ENCODE assay signal across 8 mouse cellular contexts in the genomic region with DNA sequence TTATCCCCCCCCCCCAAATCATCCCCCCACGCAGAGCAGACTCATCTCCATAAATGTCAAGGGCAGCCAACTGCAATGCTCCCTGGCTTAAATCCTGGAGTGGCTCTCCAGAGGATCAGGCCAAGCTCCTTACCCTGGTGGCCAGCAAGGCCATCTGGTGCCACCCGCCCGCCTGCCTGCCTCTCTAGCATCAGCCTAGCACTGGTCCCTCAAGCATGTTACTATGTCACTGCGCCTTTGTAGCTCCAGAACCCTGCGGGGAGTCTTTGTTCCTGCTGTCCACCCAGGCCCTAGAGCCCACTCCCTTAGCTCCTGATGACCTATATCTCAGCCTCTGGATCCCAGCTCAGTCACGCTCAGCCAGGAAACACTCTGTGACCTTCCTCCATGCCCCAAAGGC. TPM values are rescaled to one million over a fixed set of nuclear protein-coding genes. Genes with fewer than 3 reads are reported as not detected.
DNase-seq lines count a peak whose midpoint lies in the region; ATAC-seq and TF ChIP-seq lines count a peak whose summit lies in the region.
"Had no signal": no experiment of that assay in that cellular context is flagged by ENCODE, and none has a peak within 500 bp of the region (broad histone marks: within the 10 kb centered on the region; RNA-seq: fewer than 3 reads in every experiment).

No protein-coding gene starts in this region.

- H3K4me2 ChIP-seq in liver, embryonic 15.5 days, result no peak overlapping the region
- no peak overlapping the region for H3K4me2 ChIP-seq in intestine, postnatal 0 days (replicated peaks; ENCODE audit: low read depth)

- no peak for TF ChIP-seq CTCF in cortical plate, adult 2 months (IDR thresholded peaks at IDR 0.05; ENCODE audit: extremely low read depth, insufficient read depth, low read length)
- TF ChIP-seq CTCF in intestine, postnatal 0 days (IDR thresholded peaks at IDR 0.05; ENCODE audit: low read depth), result no peak

- H3K9ac ChIP-seq in liver, embryonic 15.5 days, result 0 out of 2 replicates have a peak overlapping the region, but pooled peaks have one; percentile 9
- H3K9ac ChIP-seq in intestine, postnatal 0 days (ENCODE audit: low read depth, low read length), result no peak overlapping the region

- H3K9me3 ChIP-seq in liver, embryonic 15.5 days (replicated peaks), result no peaks in the 10 kb centered on the region
- no peaks in the 10 kb centered on the region for H3K9me3 ChIP-seq in intestine, postnatal 0 days (ENCODE audit: control insufficient read depth)

- DNase-seq in ovary, adult 18-20 months (ENCODE audit: low spot score), result peak; percentile 53
- no peak for DNase-seq in ovary, postnatal 36 days (ENCODE audit: low spot score)
- no peak for DNase-seq in right cerebral cortex, adult 18-20 months
- no peak for DNase-seq in kidney, postnatal 36 days

- ATAC-seq in liver, embryonic 15.5 days (ENCODE audit: insufficient read depth), result no peak
- no peak for ATAC-seq in intestine, postnatal 0 days

- WGBS in liver, embryonic 15.5 days (ENCODE audit: insufficient replicate concordance), result 80% methylated on average over 6 of the region's 6 CpGs
- 84% methylated on average over 6 of the region's 6 CpGs for WGBS in intestine, postnatal 0 days

- no peaks in the 10 kb centered on the region for H3K27me3 ChIP-seq in liver, embryonic 15.5 days
- no peaks in the 10 kb centered on the region for H3K27me3 ChIP-seq in intestine, postnatal 0 days (replicated peaks; ENCODE audit: control insufficient read depth, insufficient read depth, low read length)

- H3K4me1 ChIP-seq in cortical plate, adult 2 months (ENCODE audit: control insufficient read depth, insufficient read depth, low read length), result peaks cover 15% of the 10 kb centered on the region
- H3K4me1 ChIP-seq in liver, embryonic 15.5 days (replicated peaks), result peaks cover 98% of the 10 kb centered on the region
- H3K4me1 ChIP-seq in intestine, postnatal 0 days (replicated peaks; ENCODE audit: control insufficient read depth, insufficient read depth, low read length), result peaks cover 5% of the 10 kb centered on the region; the same call in 1 of the 2 replicates

- no peak for TF ChIP-seq POLR2A in cortical plate, adult 2 months (IDR thresholded peaks at IDR 0.05; ENCODE audit: extremely low read depth, insufficient read depth, low read length)

- H3K4me3 ChIP-seq in cortical plate, adult 2 months (ENCODE audit: insufficient read depth, low read length), result no peak overlapping the region
- H3K4me3 ChIP-seq in liver, embryonic 15.5 days (replicated peaks), result no peak overlapping the region
- no peak overlapping the region for H3K4me3 ChIP-seq in intestine, postnatal 0 days (ENCODE audit: low read depth, low read length)
- H3K4me3 ChIP-seq: myocyte had no signal

- peaks cover 32% of the 10 kb centered on the region for H3K36me3 ChIP-seq in liver, embryonic 15.5 days (replicated peaks)
- peaks cover 9% of the 10 kb centered on the region; the same call in 1 of the 2 replicates for H3K36me3 ChIP-seq in intestine, postnatal 0 days (ENCODE audit: control insufficient read depth, insufficient read depth)

- H3K27ac ChIP-seq in cortical plate, adult 2 months (ENCODE audit: insufficient read depth, low read length), result 0 out of 2 replicates have a peak overlapping the region, but pooled peaks have one; percentile 3
- peak overlapping the region; percentile 69 for H3K27ac ChIP-seq in liver, embryonic 15.5 days (replicated peaks)
- no peak overlapping the region for H3K27ac ChIP-seq in intestine, postnatal 0 days (ENCODE audit: low read depth, low read length)

RNA-seq across cellular contexts. Expression of a gene that starts 7.4 kb away (rescaled TPM):
- 48.4 and 48.7 TPM in 2 replicates for polyA plus RNA-seq in cortical plate, adult 2 months (2012; rRNA removed)
- polyA plus RNA-seq in liver, embryonic 15.5 days (2015; fragmentation: Nextera tagmentation; extraction: Ambion mirVana), result 16.5 and 17.3 TPM in 2 replicates
- polyA plus RNA-seq in intestine, postnatal 0 days (2015; fragmentation: Nextera tagmentation; extraction: Ambion mirVana), result 16.7 and 17.8 TPM in 2 replicates

RNA-seq across cellular contexts. Expression of a gene that starts 51.2 kb away (rescaled TPM):
- 42.1 and 46.6 TPM in 2 replicates for polyA plus RNA-seq in cortical plate, adult 2 months (2012; rRNA removed)
- 11.4 and 12.9 TPM in 2 replicates for polyA plus RNA-seq in liver, embryonic 15.5 days (2015; fragmentation: Nextera tagmentation; extraction: Ambion mirVana)
- 18.3 and 22.6 TPM in 2 replicates for polyA plus RNA-seq in intestine, postnatal 0 days (2015; fragmentation: Nextera tagmentation; extraction: Ambion mirVana)
